Mouse (Mus musculus) left cerebral cortex, adult 8-10 months (tissue): ENCODE measurements around the gene Gm21977. TPM values are rescaled to one million over a fixed set of nuclear protein-coding genes. Genes with fewer than 3 reads are reported as not detected.
"Not testable (repeated sequence)": the region's sequence is repeated elsewhere in the genome, so short reads cannot be mapped to it uniquely, and the experiment has no call there.

Source experiments
- DNase-seq, 2 experiments: peaks; one replicate each; pipeline ENCODE4 v3.0.0; 2022; ENCODE audit warnings: low spot score in 2 of 2
- total RNA-seq, 4 experiments: library from RNA; stranded (reverse); gene quantifications; 2 replicates each; pipeline ENCODE4 v1.2.4; 2022

The Gm21977 gene
- total RNA-seq, result not detected

GRCm38 (mm10) chr14:42853377-42853776, at the start of gene Gm21977:
Gm21977 (minus strand) TSS chr14:42853477.
- not testable (repeated sequence) for DNase-seq

Other genes starting within 250 kb of the Gm21977 start
- not detected for gene Gm3633, start 211.6 kb downstream of the Gm21977 start, total RNA-seq
- not detected for gene Gm10378, start 197.5 kb downstream of the Gm21977 start, total RNA-seq
- not detected for gene Gm3015, start 84.7 kb downstream of the Gm21977 start, total RNA-seq
- gene Gm10377, start 55.5 kb downstream of the Gm21977 start, total RNA-seq, result not detected
- not detected for gene Gm8082, start 140.1 kb upstream of the Gm21977 start, total RNA-seq
- not detected for gene Gm10376, start 162.2 kb upstream of the Gm21977 start, total RNA-seq
- not detected for gene Gm8094, start 223.2 kb upstream of the Gm21977 start, total RNA-seq
- gene Gm8104, start 247.1 kb upstream of the Gm21977 start, total RNA-seq, result under 1 TPM in 3 of 4 experiments, not detected in 1; 0.25 to 0.55 (median 0.46) TPM